Mouse (Mus musculus) lung, postnatal 0 days (tissue): ENCODE measurements around the gene Spint3. TPM values are rescaled to one million over a fixed set of nuclear protein-coding genes. Genes with fewer than 3 reads are reported as not detected.

Experiments
- ATAC-seq: fragments of 200-750 bp; cut with Nextera tagmentation; 2 replicates; pipeline ENCODE4 v1.8.0; 2017; ENCODE audit warnings: moderate library complexity
- DNase-seq: peaks from one replicate; pipeline ENCODE4 v3.0.0-alpha.2; 2016; ENCODE audit warnings: low spot score
- H3K27ac ChIP-seq: fragments of 300-500 bp; sonication (generic); 2 replicates; pipeline ENCODE4 v1.5.1; 2014; ENCODE audit warnings: antibody characterized with exemption, mild to moderate bottlenecking, low read length, mixed read lengths
- H3K27me3 ChIP-seq: fragments of 300-500 bp; sonication (generic); replicated peaks from 2 replicates; pipeline ENCODE4 v1.6.1; 2014; ENCODE audit warnings: low read length, mixed read lengths; ENCODE audit not compliant: insufficient read depth
- H3K36me3 ChIP-seq: fragments of 300-500 bp; sonication (generic); 2 replicates; pipeline ENCODE4 v1.6.1; 2014; ENCODE audit warnings: low read length, mixed read lengths; ENCODE audit not compliant: insufficient read depth
- H3K4me1 ChIP-seq: fragments of 300-500 bp; sonication (generic); 2 replicates; pipeline ENCODE4 v1.6.1; 2014; ENCODE audit warnings: antibody characterized with exemption, low read depth, low read length, mixed read lengths; ENCODE audit not compliant: insufficient read depth
- H3K4me2 ChIP-seq: fragments of 300-500 bp; sonication (generic); replicated peaks from 2 replicates; pipeline ENCODE4 v1.6.1; 2014; ENCODE audit warnings: low read depth, mild to moderate bottlenecking, low read length, moderate library complexity, mixed read lengths
- H3K4me3 ChIP-seq: fragments of 300-500 bp; sonication (generic); 2 replicates; pipeline ENCODE4 v1.5.1; 2014; ENCODE audit warnings: low read depth, low read length
- H3K9ac ChIP-seq: fragments of 300-500 bp; sonication (generic); replicated peaks from 2 replicates; pipeline ENCODE4 v1.6.1; 2014; ENCODE audit warnings: low read depth, mild to moderate bottlenecking
- H3K9me3 ChIP-seq: fragments of 300-500 bp; sonication (generic); 2 replicates; pipeline ENCODE4 v1.6.1; 2016; ENCODE audit warnings: low read length, mixed read lengths
- CTCF ChIP-seq: IDR thresholded peaks from 2 replicates; pipeline ENCODE4 v1.5.1; 2016; ENCODE audit warnings: antibody characterized with exemption, mild to moderate bottlenecking
- EP300 ChIP-seq: IDR thresholded peaks from 2 replicates; pipeline ENCODE4 v1.6.1; 2016; ENCODE audit warnings: antibody characterized with exemption, mild to moderate bottlenecking, control low read depth
- WGBS: fragments of 180-500 bp; shearing (Covaris S2); extraction: QIAGEN DNeasy Blood & Tissue Kit; methylation state at CpG from one replicate; pipeline ENCODE4 v1.1.7; 2014; 5-methylcytosine and 5-hydroxymethylcytosine counted together
- polyA plus RNA-seq: library from polyadenylated mRNA; unstranded; fragments of >200 nt; fragmentation: Nextera tagmentation; extraction: Ambion mirVana; gene quantifications from 2 replicates; pipeline ENCODE4 v1.2.1, GENCODE M21; 2015

The Spint3 gene
- polyA plus RNA-seq, 1 experiment from 2014 or later = not detected

DNA sequence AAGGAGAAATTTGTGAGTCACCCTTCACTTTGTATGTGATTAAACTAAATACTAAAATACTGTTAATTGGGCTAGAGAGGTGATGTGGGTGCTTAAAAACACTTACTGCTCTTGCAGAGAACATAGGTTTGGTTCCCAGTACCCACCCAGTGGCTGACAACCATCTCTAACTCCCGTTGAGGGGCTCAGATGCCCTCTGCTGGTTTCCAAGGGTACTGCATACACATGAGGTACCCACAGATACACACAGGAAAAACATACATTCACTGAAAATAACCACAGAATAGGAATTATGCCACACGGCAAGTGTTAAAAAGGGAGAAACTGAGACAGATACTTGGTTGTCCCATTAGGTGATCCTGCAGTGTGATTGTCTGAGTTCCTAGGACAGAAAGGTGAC lies 6.3 kb downstream of the Spint3 start:
- no peak for ATAC-seq
- Histone ChIP-seq H3K4me2 (no peak overlapping the region), H3K4me1 (0 out of 2 replicates have a peak, but pooled peaks cover 5% of the 10 kb centered on the region), H3K27me3 (no peaks in the 10 kb centered on the region), H3K27ac (no peak overlapping the region), H3K36me3 (no peaks in the 10 kb centered on the region), H3K4me3 (no peak overlapping the region), H3K9me3 (no peaks in the 10 kb centered on the region), H3K9ac (no peak overlapping the region)
- TF ChIP-seq CTCF = peak; percentile 48
- TF ChIP-seq EP300 = no peak
- 83% methylated on average over 2 of the region's 2 CpGs for WGBS
- DNase-seq = no peak

DNA sequence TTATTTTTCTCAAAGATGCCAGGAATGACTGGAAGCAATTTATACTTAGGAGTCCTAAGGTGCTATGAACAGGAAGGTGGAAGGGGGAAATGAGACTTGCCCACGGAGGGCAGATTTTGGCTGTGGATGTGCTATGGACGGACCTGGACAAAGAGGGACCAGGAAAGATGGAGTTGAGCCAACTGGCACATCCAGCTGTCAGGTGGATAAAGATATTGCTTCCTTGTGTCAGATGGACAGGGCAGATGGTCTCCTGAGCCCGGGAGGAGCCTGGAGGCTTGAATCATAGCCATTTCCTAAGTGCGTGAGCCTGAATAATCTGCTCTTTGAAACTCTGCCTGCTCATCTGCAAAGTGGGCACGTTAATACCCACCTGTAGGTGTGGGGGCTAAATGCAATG lies 8.9 kb downstream of the Spint3 start:
- peak overlapping the region; percentile 11; the same call in 1 of the 2 replicates for H3K4me2 ChIP-seq
- H3K9ac ChIP-seq = no peak overlapping the region
- ATAC-seq (no peak), DNase-seq (no peak)
- H3K36me3 ChIP-seq = no peaks in the 10 kb centered on the region
- TF ChIP-seq EP300 (no peak), CTCF (no peak)
- H3K9me3 ChIP-seq = no peaks in the 10 kb centered on the region
- H3K27me3 ChIP-seq = no peaks in the 10 kb centered on the region
- H3K4me1 ChIP-seq = 0 out of 2 replicates have a peak, but pooled peaks cover 5% of the 10 kb centered on the region
- no peak overlapping the region for H3K27ac ChIP-seq
- peak overlapping the region; percentile 43; the same call in 1 of the 2 replicates for H3K4me3 ChIP-seq
- WGBS = 60% methylated on average over 5 of the region's 5 CpGs

DNA sequence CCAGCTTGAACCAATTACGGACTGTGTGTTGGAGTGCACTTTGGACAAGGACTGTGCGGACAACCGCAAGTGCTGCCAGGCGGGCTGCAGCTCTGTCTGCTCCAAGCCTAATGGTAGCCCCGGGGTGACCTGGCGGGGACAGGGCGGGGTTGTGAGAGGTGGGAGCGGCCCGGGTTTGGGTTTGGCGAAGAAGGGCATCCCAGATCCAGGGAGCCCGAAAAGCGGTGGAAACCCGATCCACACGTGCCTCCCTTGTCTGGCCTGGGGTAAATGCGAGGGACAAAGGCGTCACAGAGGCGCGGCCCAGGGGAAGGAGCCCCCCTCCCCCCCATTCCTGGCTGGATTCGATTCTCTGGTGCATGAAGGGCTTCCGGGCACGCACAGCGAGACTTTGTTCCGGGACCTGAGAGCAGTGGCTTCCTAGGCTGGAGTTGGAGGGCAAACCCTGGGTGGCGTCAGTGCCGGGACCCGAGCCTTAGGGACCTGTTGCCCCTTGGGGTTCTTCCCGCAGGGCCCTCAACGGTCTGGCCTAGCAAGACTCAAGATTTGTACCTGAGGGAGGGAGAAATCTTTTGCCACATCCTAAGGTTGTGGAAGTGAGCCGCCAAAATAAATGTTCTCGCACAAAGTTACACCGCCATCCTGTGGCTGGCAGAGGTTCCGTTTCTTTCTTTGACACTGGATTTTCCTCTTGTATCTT lies 9.8 kb downstream of the Spint3 start:
- ATAC-seq (peak; percentile 37), DNase-seq (peak; percentile 82)
- Histone ChIP-seq H3K27me3 (no peaks in the 10 kb centered on the region), H3K9me3 (no peaks in the 10 kb centered on the region), H3K27ac (peak overlapping the region; percentile 64), H3K4me3 (peak overlapping the region; percentile 43), H3K9ac (peak overlapping the region; percentile 47), H3K4me1 (0 out of 2 replicates have a peak, but pooled peaks cover 5% of the 10 kb centered on the region), H3K36me3 (no peaks in the 10 kb centered on the region), H3K4me2 (peak overlapping the region; percentile 66)
- no peak for TF ChIP-seq EP300
- peak; percentile 72 for TF ChIP-seq CTCF
- under 1% methylated on average over 30 of the region's 32 CpGs for WGBS

DNA sequence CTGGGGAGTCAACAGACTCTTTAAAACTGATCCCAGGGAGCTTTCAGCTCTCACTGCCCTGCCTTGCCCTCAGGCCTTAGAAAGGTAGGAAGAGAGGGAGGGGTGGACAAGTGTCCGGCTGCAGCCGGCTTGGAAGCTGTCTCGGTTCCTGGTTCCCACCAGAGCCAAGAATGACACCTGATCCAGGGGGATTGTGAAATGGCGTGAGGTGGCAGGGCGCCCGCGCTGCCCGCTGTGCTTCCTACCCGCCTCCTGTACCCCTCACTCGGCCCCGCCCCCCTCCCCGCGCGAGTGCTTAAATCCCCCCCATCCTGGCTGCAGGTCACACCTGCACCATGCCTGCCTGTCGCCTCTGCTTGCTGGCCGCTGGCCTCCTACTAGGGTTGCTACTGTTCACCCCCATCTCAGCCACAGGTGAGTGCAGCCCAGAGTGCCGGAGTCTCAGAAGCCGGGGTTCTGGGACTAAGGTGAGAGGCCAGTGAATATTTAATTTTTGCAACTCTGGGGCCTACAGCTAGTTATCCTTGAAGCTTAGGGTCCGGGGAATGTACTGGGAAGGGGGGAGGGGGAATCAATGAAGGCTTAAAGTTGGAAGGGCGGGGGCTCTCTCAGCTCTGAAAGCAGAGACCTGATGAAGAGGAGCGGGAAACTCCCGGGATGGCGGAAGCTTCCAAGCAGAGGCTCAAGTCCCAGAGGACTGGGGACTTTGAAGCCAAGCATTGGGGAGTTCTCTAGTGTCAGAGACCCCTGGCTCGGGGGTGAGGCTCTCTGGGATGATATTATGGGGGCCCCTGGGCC lies 10.7 kb downstream of the Spint3 start, which contains the start of gene Wfdc2:
Gene Wfdc2 (plus strand): TSS at position 23 of the 798 bp plus-strand sequence.
- Histone ChIP-seq H3K9me3 (no peaks in the 10 kb centered on the region), H3K27ac (peak within 1 kb of the TSS; percentile 64), H3K4me2 (peak within 1 kb of the TSS; percentile 66), H3K9ac (peak within 1 kb of the TSS; percentile 47), H3K36me3 (no peaks in the 10 kb centered on the region), H3K4me1 (0 out of 2 replicates have a peak, but pooled peaks cover 5% of the 10 kb centered on the region), H3K27me3 (no peaks in the 10 kb centered on the region), H3K4me3 (peak within 1 kb of the TSS; percentile 43)
- peak; percentile 76 for ATAC-seq
- TF ChIP-seq EP300 = no peak
- no peak for TF ChIP-seq CTCF
- DNase-seq = peak; percentile 84
- 8% methylated on average over 19 of the region's 24 CpGs for WGBS

DNA sequence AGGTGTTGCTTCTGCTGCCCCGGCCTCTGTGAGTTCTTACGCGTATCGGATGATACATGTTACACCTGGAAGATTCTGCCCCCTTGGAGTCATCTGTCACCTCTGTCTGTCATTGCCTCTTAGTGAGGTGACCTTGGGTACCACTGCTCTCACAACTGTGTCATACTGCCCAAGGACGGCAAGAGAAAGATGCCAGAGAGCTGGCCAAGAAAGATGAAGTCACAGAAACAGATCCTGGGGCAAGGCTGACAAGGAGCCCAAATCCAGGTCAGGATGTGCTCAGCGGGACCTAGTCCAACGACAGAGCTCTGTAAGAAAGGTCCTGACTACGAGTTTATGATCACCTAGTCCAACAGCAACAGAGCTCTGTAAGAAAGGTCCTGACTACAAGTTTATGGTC lies 13.2 kb downstream of the Spint3 start:
- DNase-seq = no peak
- Histone ChIP-seq H3K4me3 (no peak overlapping the region), H3K9ac (no peak overlapping the region), H3K36me3 (no peaks in the 10 kb centered on the region), H3K27ac (no peak overlapping the region), H3K9me3 (no peaks in the 10 kb centered on the region), H3K4me2 (no peak overlapping the region), H3K4me1 (0 out of 2 replicates have a peak, but pooled peaks cover 5% of the 10 kb centered on the region), H3K27me3 (no peaks in the 10 kb centered on the region)
- 82% methylated on average over 8 of the region's 8 CpGs for WGBS
- no peak for ATAC-seq
- TF ChIP-seq EP300 (no peak), CTCF (no peak)

DNA sequence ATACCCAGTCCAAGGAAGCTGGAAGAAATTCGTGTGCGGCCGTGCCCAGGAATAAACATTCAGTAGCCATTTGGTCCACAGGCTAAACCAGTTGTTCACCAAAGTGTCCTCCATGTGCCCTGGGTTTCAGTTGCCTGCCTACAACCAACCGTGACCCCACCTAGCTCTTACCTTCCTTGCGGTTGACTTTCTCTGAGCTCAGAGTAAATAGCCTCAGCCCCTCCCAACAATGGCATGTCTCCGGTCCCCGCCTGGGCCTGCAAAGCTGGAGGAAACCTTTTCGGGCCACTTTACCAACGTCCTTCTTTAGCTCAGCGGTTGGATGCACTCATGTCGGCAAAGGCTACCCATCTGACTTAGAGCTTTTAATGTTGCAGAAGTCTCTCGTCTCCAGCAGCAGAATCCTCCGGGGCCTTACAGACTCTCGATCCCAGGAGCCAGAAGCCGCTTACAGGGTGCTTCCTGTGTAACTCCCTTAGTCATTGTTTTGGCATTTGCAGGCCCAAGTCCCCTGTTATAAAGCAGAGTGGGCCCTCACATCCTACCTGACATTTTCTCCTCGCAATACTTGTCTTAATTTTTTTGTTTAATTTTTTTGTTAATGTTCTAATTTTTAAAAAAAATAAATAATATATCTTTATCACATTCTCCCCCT lies 14.1 kb downstream of the Spint3 start:
- peak; percentile 71 for ATAC-seq
- 33% methylated on average over 16 of the region's 16 CpGs for WGBS
- Histone ChIP-seq H3K4me2 (no peak overlapping the region), H3K4me3 (no peak overlapping the region), H3K27ac (peak overlapping the region; percentile 72), H3K9me3 (no peaks in the 10 kb centered on the region), H3K36me3 (no peaks in the 10 kb centered on the region), H3K4me1 (0 out of 2 replicates have a peak, but pooled peaks cover 5% of the 10 kb centered on the region), H3K27me3 (no peaks in the 10 kb centered on the region), H3K9ac (no peak overlapping the region)
- peak; percentile 34; the same call in 1 of the 2 replicates for TF ChIP-seq EP300
- TF ChIP-seq CTCF = no peak
- DNase-seq = peak; percentile 76
